Mouse (Mus musculus) urinary bladder, postnatal 10 days (tissue): ENCODE data around the gene Manba.

ENCODE experiments used
- DNase-seq: peaks from one replicate; pipeline ENCODE4 v3.0.0; 2022; ENCODE audit warnings: low spot score

The Manba gene

GRCm38 (mm10) chr3:135531762-135532161, 46.4 kb downstream of the Manba start:
- DNase-seq = no peak

- no peak for DNase-seq
Measured at GRCm38 (mm10) chr3:135534103-135534502, 48.7 kb downstream of the Manba start.

- DNase-seq = no peak
Measured at GRCm38 (mm10) chr3:135546212-135546923, 61.0 kb downstream of the Manba start.

GRCm38 (mm10) chr3:135547298-135547697, 61.9 kb downstream of the Manba start:
- no peak for DNase-seq

- DNase-seq = no peak
Measured at GRCm38 (mm10) chr3:135552874-135553273, 67.5 kb downstream of the Manba start.

- no peak for DNase-seq
Measured at GRCm38 (mm10) chr3:135555192-135555591, 69.8 kb downstream of the Manba start.

GRCm38 (mm10) chr3:135556052-135556587, 70.7 kb downstream of the Manba start:
- DNase-seq = no peak

- DNase-seq = no peak
Measured at GRCm38 (mm10) chr3:135556851-135557662, 71.6 kb downstream of the Manba start.

- no peak for DNase-seq
Measured at GRCm38 (mm10) chr3:135562036-135562435, 76.6 kb downstream of the Manba start.

- DNase-seq = no peak
Measured at GRCm38 (mm10) chr3:135563163-135563689, 77.8 kb downstream of the Manba start.

GRCm38 (mm10) chr3:135564706-135565105, 79.3 kb downstream of the Manba start:
- DNase-seq = no peak

GRCm38 (mm10) chr3:135565306-135565705, 79.9 kb downstream of the Manba start:
- DNase-seq = no peak

- DNase-seq = no peak
Measured at GRCm38 (mm10) chr3:135567888-135568287, 82.5 kb downstream of the Manba start.

GRCm38 (mm10) chr3:135568633-135569032, 83.2 kb downstream of the Manba start:
- DNase-seq = no peak

GRCm38 (mm10) chr3:135571540-135571939, 86.1 kb downstream of the Manba start:
- DNase-seq = no peak

- DNase-seq = no peak
Measured at GRCm38 (mm10) chr3:135573051-135573450, 87.6 kb downstream of the Manba start.

GRCm38 (mm10) chr3:135575126-135575525, 89.7 kb downstream of the Manba start:
- DNase-seq = no peak

- no peak for DNase-seq
Measured at GRCm38 (mm10) chr3:135578588-135579140, 93.3 kb downstream of the Manba start.

- DNase-seq = no peak
Measured at GRCm38 (mm10) chr3:135579179-135579578, 93.8 kb downstream of the Manba start.

GRCm38 (mm10) chr3:135580439-135581275, 95.2 kb downstream of the Manba start:
- no peak for DNase-seq

- no peak for DNase-seq
Measured at GRCm38 (mm10) chr3:135581606-135582117, 96.3 kb downstream of the Manba start.
